Mouse (Mus musculus) midbrain, embryonic 16.5 days (tissue): ENCODE results near the gene Kat7. TPM values are rescaled to one million over a fixed set of nuclear protein-coding genes. Genes with fewer than 3 reads are reported as not detected.

Source experiments
- ATAC-seq: fragments of 200-750 bp; cut with Nextera tagmentation; 2 replicates; pipeline ENCODE4 v1.8.0; 2017; ENCODE audit warnings: moderate TSS enrichment
- H3K27ac ChIP-seq: fragments of 300-500 bp; sonication (generic); 2 replicates; pipeline ENCODE4 v1.5.1; 2014; ENCODE audit warnings: mild to moderate bottlenecking, low read length, mixed read lengths
- H3K27me3 ChIP-seq: fragments of 300-500 bp; sonication (generic); 2 replicates; pipeline ENCODE4 v1.6.1; 2014; ENCODE audit warnings: low read depth, low read length, mixed read lengths; ENCODE audit not compliant: control insufficient read depth, insufficient read depth
- H3K36me3 ChIP-seq: fragments of 300-500 bp; sonication (generic); 2 replicates; pipeline ENCODE4 v1.6.1; 2014; ENCODE audit warnings: mild to moderate bottlenecking, low read length, moderate library complexity, mixed read lengths; ENCODE audit not compliant: control insufficient read depth, insufficient read depth
- H3K4me1 ChIP-seq: fragments of 300-500 bp; sonication (generic); 2 replicates; pipeline ENCODE4 v1.6.1; 2014; ENCODE audit warnings: mild to moderate bottlenecking, low read length, mixed read lengths; ENCODE audit not compliant: control insufficient read depth, insufficient read depth
- H3K4me2 ChIP-seq: fragments of 300-500 bp; sonication (generic); 2 replicates; pipeline ENCODE4 v1.6.1; 2014; ENCODE audit warnings: mild to moderate bottlenecking, low read length, mixed read lengths
- H3K4me3 ChIP-seq: fragments of 300-500 bp; sonication (generic); 2 replicates; pipeline ENCODE4 v1.5.1; 2014; ENCODE audit warnings: low read depth, mild to moderate bottlenecking, low read length, moderate library complexity, mixed read lengths
- H3K9ac ChIP-seq: fragments of 300-500 bp; sonication (generic); 2 replicates; pipeline ENCODE4 v1.6.1; 2014; ENCODE audit warnings: low read depth, low read length, mixed read lengths
- H3K9me3 ChIP-seq: fragments of 300-500 bp; sonication (generic); replicated peaks from 2 replicates; pipeline ENCODE4 v1.6.1; 2014; ENCODE audit warnings: mild to moderate bottlenecking, low read length, mixed read lengths; ENCODE audit not compliant: control insufficient read depth, poor library complexity, severe bottlenecking
- WGBS: fragments of 180-500 bp; shearing (Covaris S2); extraction: QIAGEN DNeasy Blood & Tissue Kit; methylation state at CpG from one replicate; pipeline ENCODE4 v1.1.7; 2014; 5-methylcytosine and 5-hydroxymethylcytosine counted together
- polyA plus RNA-seq: library from polyadenylated mRNA; unstranded; fragments of >200 nt; fragmentation: Nextera tagmentation; extraction: Ambion mirVana; gene quantifications from 2 replicates; pipeline ENCODE4 v1.2.1, GENCODE M21; 2015

Gene Kat7
- polyA plus RNA-seq, result 65.8 and 69.1 TPM in 2 replicates

GRCm38 (mm10) chr11:95310007-95310647 is at the start of gene Kat7:
Gene Kat7 (minus strand): TSS chr11:95310246.
- peak within 1 kb of the TSS; percentile 93 for H3K27ac ChIP-seq
- peak within 1 kb of the TSS; percentile 71 for H3K4me3 ChIP-seq
- H3K9ac ChIP-seq, result peak within 1 kb of the TSS; percentile 82
- no peaks in the 10 kb centered on the region for H3K9me3 ChIP-seq
- no peaks in the 10 kb centered on the region for H3K27me3 ChIP-seq
- ATAC-seq, result peak; percentile 94
- under 1% methylated on average over 42 of the region's 42 CpGs for WGBS
- peaks cover 6% of the 10 kb centered on the region; the same call in 1 of the 2 replicates for H3K36me3 ChIP-seq
- peak within 1 kb of the TSS; percentile 85 for H3K4me2 ChIP-seq
- peaks cover 20% of the 10 kb centered on the region for H3K4me1 ChIP-seq

- Histone ChIP-seq H3K4me2 (no peak overlapping the region), H3K36me3 (no peaks in the 10 kb centered on the region), H3K9ac (no peak overlapping the region), H3K9me3 (no peaks in the 10 kb centered on the region), H3K4me3 (no peak overlapping the region), H3K4me1 (peaks cover 4% of the 10 kb centered on the region; the same call in 1 of the 2 replicates), H3K27ac (no peak overlapping the region), H3K27me3 (no peaks in the 10 kb centered on the region)
- no peak for ATAC-seq
- 72% methylated on average over 3 of the region's 3 CpGs for WGBS
Observed at GRCm38 (mm10) chr11:95358263-95358662, 48.2 kb upstream of the Kat7 start.

DNA sequence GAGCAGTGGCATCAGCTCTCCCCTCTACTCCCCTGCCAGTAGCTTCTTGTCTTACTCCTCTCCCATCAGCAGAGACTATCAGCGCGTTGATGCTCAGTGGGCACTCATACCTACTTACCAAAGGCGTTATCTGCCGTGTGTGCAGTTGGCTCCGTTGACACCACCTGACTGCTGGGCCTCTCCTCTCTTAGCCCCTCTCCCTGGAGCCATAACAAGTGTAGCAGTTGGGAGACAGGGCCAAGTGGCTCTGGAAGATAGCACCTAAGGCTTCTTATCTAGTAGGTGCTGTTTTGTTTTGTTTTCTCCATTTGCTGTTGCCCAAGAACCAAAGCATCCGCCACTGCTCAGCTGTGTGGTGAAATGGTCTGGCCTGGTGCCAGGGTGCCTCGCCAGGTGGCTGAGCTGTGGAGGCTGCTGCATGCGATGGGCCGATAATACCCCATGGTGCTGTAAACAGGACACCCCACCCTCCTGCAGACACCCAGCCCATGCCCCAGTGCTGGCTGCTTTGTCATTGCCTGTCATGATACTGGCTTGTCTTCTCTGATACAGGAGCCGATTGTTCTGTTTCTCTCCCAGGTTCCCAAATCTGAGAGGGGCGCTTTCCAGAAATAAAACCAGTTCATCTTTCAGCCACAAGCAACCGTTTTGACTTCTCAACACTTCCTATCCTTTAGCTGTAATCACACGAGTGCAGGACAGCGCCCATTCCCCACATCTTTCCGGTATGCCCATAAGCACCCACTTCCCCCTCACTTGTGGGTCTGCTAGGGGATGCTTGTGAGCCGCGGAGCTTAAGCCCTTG is 46.6 kb upstream of the Kat7 start:
- WGBS, result 79% methylated on average over 17 of the region's 17 CpGs

GRCm38 (mm10) chr11:95356039-95356438 is 46.0 kb upstream of the Kat7 start:
- 88% methylated on average over 7 of the region's 7 CpGs for WGBS
- ATAC-seq, result no peak
- H3K4me3 ChIP-seq, result no peak overlapping the region

More for the DNA sequence above, 46.6 kb upstream of the Kat7 start:
- H3K4me1 ChIP-seq, result peaks cover 4% of the 10 kb centered on the region; the same call in 1 of the 2 replicates
- ATAC-seq, result no peak
- H3K4me3 ChIP-seq, result no peak overlapping the region
- no peak overlapping the region for H3K27ac ChIP-seq
- H3K27me3 ChIP-seq, result no peaks in the 10 kb centered on the region
- H3K9me3 ChIP-seq, result no peaks in the 10 kb centered on the region
- H3K36me3 ChIP-seq, result no peaks in the 10 kb centered on the region
- H3K4me2 ChIP-seq, result no peak overlapping the region
- H3K9ac ChIP-seq, result no peak overlapping the region

DNA sequence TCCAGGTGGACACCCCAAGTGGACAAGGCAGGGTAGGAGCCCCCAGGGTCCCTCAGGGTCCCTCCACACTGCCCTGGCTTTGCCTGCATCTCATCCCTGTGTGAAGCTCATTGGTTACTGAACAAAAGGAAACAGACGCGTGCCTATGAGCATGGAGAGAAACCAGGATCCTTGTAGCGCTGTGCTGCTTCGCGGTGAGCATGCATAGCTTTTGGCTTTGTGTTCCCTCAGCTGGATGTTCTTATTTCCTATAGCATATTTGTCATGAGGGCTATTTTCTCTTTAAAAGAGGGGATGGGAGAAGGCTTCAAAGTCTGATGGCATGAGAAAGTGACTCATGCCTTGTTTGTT is 45.6 kb upstream of the Kat7 start:
- H3K27ac ChIP-seq, result no peak overlapping the region
- no peak overlapping the region for H3K4me3 ChIP-seq
- peaks cover 4% of the 10 kb centered on the region; the same call in 1 of the 2 replicates for H3K4me1 ChIP-seq
- no peaks in the 10 kb centered on the region for H3K9me3 ChIP-seq
- WGBS, result 87% methylated on average over 5 of the region's 5 CpGs
- no peak overlapping the region for H3K4me2 ChIP-seq
- no peak overlapping the region for H3K9ac ChIP-seq
- no peaks in the 10 kb centered on the region for H3K36me3 ChIP-seq
- ATAC-seq, result no peak
- H3K27me3 ChIP-seq, result no peaks in the 10 kb centered on the region

More at GRCm38 (mm10) chr11:95356039-95356438, 46.0 kb upstream of the Kat7 start:
- no peak overlapping the region for H3K9ac ChIP-seq
- no peaks in the 10 kb centered on the region for H3K36me3 ChIP-seq
- no peak overlapping the region for H3K27ac ChIP-seq
- peaks cover 4% of the 10 kb centered on the region; the same call in 1 of the 2 replicates for H3K4me1 ChIP-seq
- no peak overlapping the region for H3K4me2 ChIP-seq
- no peaks in the 10 kb centered on the region for H3K9me3 ChIP-seq
- H3K27me3 ChIP-seq, result no peaks in the 10 kb centered on the region

GRCm38 (mm10) chr11:95354945-95355660 is 45.1 kb upstream of the Kat7 start:
- Histone ChIP-seq H3K4me1 (peaks cover 4% of the 10 kb centered on the region; the same call in 1 of the 2 replicates), H3K27ac (no peak overlapping the region), H3K4me3 (no peak overlapping the region), H3K9ac (no peak overlapping the region), H3K4me2 (no peak overlapping the region), H3K9me3 (no peaks in the 10 kb centered on the region), H3K36me3 (no peaks in the 10 kb centered on the region), H3K27me3 (no peaks in the 10 kb centered on the region)
- no peak for ATAC-seq
- WGBS, result 89% methylated on average over 12 of the region's 12 CpGs

- ATAC-seq, result no peak
- Histone ChIP-seq H3K4me3 (no peak overlapping the region), H3K4me2 (no peak overlapping the region), H3K9me3 (no peaks in the 10 kb centered on the region), H3K4me1 (peaks cover 4% of the 10 kb centered on the region; the same call in 1 of the 2 replicates), H3K36me3 (no peaks in the 10 kb centered on the region), H3K27me3 (no peaks in the 10 kb centered on the region), H3K27ac (no peak overlapping the region), H3K9ac (no peak overlapping the region)
- WGBS, result 93% methylated on average over 14 of the region's 14 CpGs
Observed at GRCm38 (mm10) chr11:95354228-95354944, 44.3 kb upstream of the Kat7 start.

- ATAC-seq, result no peak
- peaks cover 4% of the 10 kb centered on the region; the same call in 1 of the 2 replicates for H3K4me1 ChIP-seq
- H3K4me3 ChIP-seq, result no peak overlapping the region
- no peaks in the 10 kb centered on the region for H3K9me3 ChIP-seq
- no peak overlapping the region for H3K27ac ChIP-seq
- WGBS, result 92% methylated on average over 9 of the region's 9 CpGs
- H3K27me3 ChIP-seq, result no peaks in the 10 kb centered on the region
- no peak overlapping the region for H3K9ac ChIP-seq
- H3K36me3 ChIP-seq, result no peaks in the 10 kb centered on the region
- H3K4me2 ChIP-seq, result no peak overlapping the region
Observed at GRCm38 (mm10) chr11:95353226-95353625, 43.2 kb upstream of the Kat7 start.
